Mouse (Mus musculus) hindbrain, embryonic 12.5 days (tissue): ENCODE data around the gene Cdc42. TPM values are rescaled to one million over a fixed set of nuclear protein-coding genes. Genes with fewer than 3 reads are reported as not detected.

Experiments
- ATAC-seq: fragments of 200-750 bp; cut with Nextera tagmentation; 2 replicates; pipeline ENCODE4 v1.8.0; 2017; ENCODE audit warnings: moderate TSS enrichment; ENCODE audit not compliant: low FRiP score
- H3K27ac ChIP-seq: fragments of 300-500 bp; sonication (generic); 2 replicates; pipeline ENCODE4 v1.5.1; 2016; ENCODE audit warnings: mild to moderate bottlenecking
- H3K27me3 ChIP-seq: fragments of 300-500 bp; sonication (generic); 2 replicates; pipeline ENCODE4 v1.6.1; 2016; ENCODE audit warnings: mild to moderate bottlenecking
- H3K36me3 ChIP-seq: fragments of 300-500 bp; sonication (generic); 2 replicates; pipeline ENCODE4 v1.6.1; 2016; ENCODE audit warnings: mild to moderate bottlenecking
- H3K4me1 ChIP-seq: fragments of 300-500 bp; sonication (generic); 2 replicates; pipeline ENCODE4 v1.6.1; 2016
- H3K4me2 ChIP-seq: fragments of 300-500 bp; sonication (generic); replicated peaks from 2 replicates; pipeline ENCODE4 v1.6.1; 2016; ENCODE audit warnings: mild to moderate bottlenecking
- H3K4me3 ChIP-seq: fragments of 300-500 bp; sonication (generic); 2 replicates; pipeline ENCODE4 v1.5.1; 2016; ENCODE audit warnings: mild to moderate bottlenecking
- H3K9ac ChIP-seq: fragments of 300-500 bp; sonication (generic); 2 replicates; pipeline ENCODE4 v1.6.1; 2016; ENCODE audit warnings: mild to moderate bottlenecking, moderate library complexity
- H3K9me3 ChIP-seq: fragments of 300-500 bp; sonication (generic); replicated peaks from 2 replicates; pipeline ENCODE4 v1.6.1; 2016; ENCODE audit warnings: mild to moderate bottlenecking
- WGBS: fragments of 180-500 bp; shearing (Covaris S2); methylation state at CpG from one replicate; pipeline ENCODE4 v1.1.7; 2016; 5-methylcytosine and 5-hydroxymethylcytosine counted together
- polyA plus RNA-seq: library from polyadenylated mRNA; unstranded; fragments of >200 nt; fragmentation: Nextera tagmentation; extraction: Ambion mirVana; gene quantifications from 2 replicates; pipeline ENCODE4 v1.2.1, GENCODE M21; 2016

Cdc42 gene
- polyA plus RNA-seq, 1 experiment from 2014 or later, result 666 TPM

- H3K27ac ChIP-seq, result 0 out of 2 replicates have a peak overlapping the region, but pooled peaks have one; percentile 6
- no peaks in the 10 kb centered on the region for H3K27me3 ChIP-seq
- ATAC-seq, result no peak
- no peak overlapping the region for H3K4me2 ChIP-seq
- no peak overlapping the region for H3K9ac ChIP-seq
- H3K4me1 ChIP-seq, result peaks cover 21% of the 10 kb centered on the region
- no peaks in the 10 kb centered on the region for H3K9me3 ChIP-seq
- no peaks in the 10 kb centered on the region for H3K36me3 ChIP-seq
- H3K4me3 ChIP-seq, result no peak overlapping the region
- WGBS, result 58% methylated on average over 13 of the region's 13 CpGs
Observed at GRCm38 (mm10) chr4:137305831-137306576, 51.5 kb downstream of the Cdc42 start.

GRCm38 (mm10) chr4:137305066-137305465 lies 52.5 kb downstream of the Cdc42 start:
- Histone ChIP-seq H3K27me3 (no peaks in the 10 kb centered on the region), H3K4me3 (no peak overlapping the region), H3K9ac (no peak overlapping the region), H3K9me3 (no peaks in the 10 kb centered on the region), H3K4me2 (no peak overlapping the region), H3K27ac (no peak overlapping the region), H3K36me3 (no peaks in the 10 kb centered on the region), H3K4me1 (peaks cover 21% of the 10 kb centered on the region)
- no peak for ATAC-seq
- WGBS, result 89% methylated on average over 7 of the region's 7 CpGs

DNA sequence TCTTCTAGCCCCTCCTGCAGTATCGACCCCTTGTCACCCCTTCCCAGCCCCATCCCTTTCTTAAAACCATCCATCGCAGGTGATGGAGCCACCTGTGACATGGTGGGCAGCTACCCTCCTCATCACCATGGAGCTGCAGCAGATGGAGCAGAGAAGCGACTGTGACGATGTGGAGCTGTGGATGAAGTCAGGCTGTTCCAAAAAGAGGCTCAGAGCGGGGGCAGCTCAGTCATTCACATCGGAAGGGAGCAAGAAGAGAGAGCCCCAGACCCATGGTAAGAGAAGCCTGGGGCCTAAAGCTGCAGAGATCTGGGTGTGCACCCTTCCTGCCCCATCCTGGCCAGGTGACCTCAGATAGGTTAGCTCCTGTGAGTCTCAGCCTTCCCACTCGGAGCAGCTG lies 53.4 kb downstream of the Cdc42 start:
- Histone ChIP-seq H3K36me3 (no peaks in the 10 kb centered on the region), H3K9me3 (no peaks in the 10 kb centered on the region), H3K27ac (no peak overlapping the region), H3K9ac (no peak overlapping the region), H3K4me1 (peaks cover 21% of the 10 kb centered on the region), H3K27me3 (no peaks in the 10 kb centered on the region), H3K4me2 (no peak overlapping the region), H3K4me3 (no peak overlapping the region)
- ATAC-seq, result no peak
- 91% methylated on average over 7 of the region's 7 CpGs for WGBS

DNA sequence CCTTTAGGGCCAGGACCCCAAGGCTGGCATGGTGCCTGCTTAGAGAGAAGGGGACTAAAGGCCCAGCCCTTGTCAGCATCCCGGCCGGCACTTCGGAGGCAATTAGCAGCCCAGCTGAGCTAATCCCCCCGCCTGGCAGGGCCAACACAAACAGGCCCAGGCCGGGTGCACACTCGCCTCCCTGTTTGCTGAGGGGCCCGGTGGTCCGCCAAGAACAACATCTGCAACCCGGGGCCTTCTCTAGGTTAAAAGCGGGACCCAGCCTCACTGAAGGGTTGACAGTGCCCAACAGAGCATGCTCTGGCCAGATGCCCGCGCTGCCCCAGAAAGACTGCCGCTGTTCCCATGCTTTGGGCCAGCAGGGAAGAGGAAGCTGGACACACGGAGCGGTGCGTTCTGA lies 55.9 kb downstream of the Cdc42 start:
- no peak for ATAC-seq
- Histone ChIP-seq H3K36me3 (no peaks in the 10 kb centered on the region), H3K4me2 (no peak overlapping the region), H3K27ac (0 out of 2 replicates have a peak overlapping the region, but pooled peaks have one; percentile 7), H3K4me1 (peaks cover 10% of the 10 kb centered on the region), H3K9me3 (no peaks in the 10 kb centered on the region), H3K9ac (no peak overlapping the region), H3K27me3 (no peaks in the 10 kb centered on the region), H3K4me3 (no peak overlapping the region)
- 60% methylated on average over 16 of the region's 16 CpGs for whole genome bisulfite sequencing

DNA sequence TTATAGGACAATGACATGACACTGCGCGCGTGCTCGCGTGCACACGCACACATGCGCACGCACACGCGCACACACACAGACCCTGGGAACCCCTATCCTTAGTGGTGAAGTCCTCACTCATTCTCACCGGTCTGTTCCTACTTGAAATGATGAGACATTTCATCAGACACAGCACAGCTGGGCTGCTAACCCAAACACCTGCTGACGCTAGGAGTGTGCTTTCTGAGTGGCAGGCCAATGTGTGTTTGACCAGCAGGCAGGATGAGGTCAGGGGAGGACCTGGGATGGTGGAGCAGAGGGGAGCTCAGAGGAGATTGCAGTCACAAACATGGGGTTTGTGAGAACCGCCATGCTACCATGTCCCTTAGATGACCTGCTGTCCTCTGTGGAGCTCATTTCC lies 57.3 kb downstream of the Cdc42 start:
- no peak overlapping the region for H3K9ac ChIP-seq
- no peak overlapping the region for H3K27ac ChIP-seq
- ATAC-seq, result no peak
- H3K4me1 ChIP-seq, result no peaks in the 10 kb centered on the region
- H3K27me3 ChIP-seq, result no peaks in the 10 kb centered on the region
- H3K36me3 ChIP-seq, result no peaks in the 10 kb centered on the region
- H3K9me3 ChIP-seq, result no peaks in the 10 kb centered on the region
- WGBS, result 95% methylated on average over 13 of the region's 13 CpGs
- no peak overlapping the region for H3K4me3 ChIP-seq
- no peak overlapping the region for H3K4me2 ChIP-seq

DNA sequence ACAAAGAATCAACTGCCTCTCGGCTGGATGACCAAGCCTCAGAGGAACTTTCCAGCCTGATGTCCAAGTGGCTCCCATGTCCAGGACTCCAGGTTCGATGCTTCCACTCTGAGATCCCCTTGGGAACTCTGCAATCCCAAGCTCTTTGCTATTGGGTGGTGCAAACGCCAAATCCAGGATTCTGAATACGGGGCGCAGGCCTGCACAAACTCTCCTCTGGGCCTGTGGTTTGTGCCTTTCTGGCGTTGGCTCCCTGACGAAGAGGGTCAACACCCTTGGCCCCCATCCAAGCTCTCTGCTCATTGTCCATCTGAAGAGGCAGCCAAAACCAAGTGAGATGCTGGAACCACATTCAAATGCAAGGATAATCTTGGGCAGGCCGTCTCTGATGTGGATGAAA lies 59.1 kb downstream of the Cdc42 start:
- Histone ChIP-seq H3K9me3 (no peaks in the 10 kb centered on the region), H3K9ac (no peak overlapping the region), H3K27ac (no peak overlapping the region), H3K4me2 (no peak overlapping the region), H3K27me3 (no peaks in the 10 kb centered on the region), H3K4me1 (peaks cover 4% of the 10 kb centered on the region; the same call in 1 of the 2 replicates), H3K4me3 (no peak overlapping the region), H3K36me3 (no peaks in the 10 kb centered on the region)
- WGBS, result 90% methylated on average over 8 of the region's 8 CpGs
- ATAC-seq, result no peak

- no peak overlapping the region for H3K4me2 ChIP-seq
- peaks cover 4% of the 10 kb centered on the region; the same call in 1 of the 2 replicates for H3K4me1 ChIP-seq
- no peak overlapping the region for H3K27ac ChIP-seq
- H3K27me3 ChIP-seq, result no peaks in the 10 kb centered on the region
- H3K36me3 ChIP-seq, result no peaks in the 10 kb centered on the region
- no peaks in the 10 kb centered on the region for H3K9me3 ChIP-seq
- WGBS, result 75% methylated on average over 4 of the region's 4 CpGs
- no peak overlapping the region for H3K9ac ChIP-seq
- no peak for ATAC-seq
- H3K4me3 ChIP-seq, result no peak overlapping the region
Observed at GRCm38 (mm10) chr4:137297611-137298010, 59.9 kb downstream of the Cdc42 start.

GRCm38 (mm10) chr4:137294951-137295350 lies 62.6 kb downstream of the Cdc42 start:
- H3K27me3 ChIP-seq, result no peaks in the 10 kb centered on the region

GRCm38 (mm10) chr4:137294474-137294873 lies 63.0 kb downstream of the Cdc42 start:
- Histone ChIP-seq H3K4me1 (peaks cover 4% of the 10 kb centered on the region; the same call in 1 of the 2 replicates), H3K4me3 (no peak overlapping the region), H3K9ac (no peak overlapping the region), H3K27ac (no peak overlapping the region), H3K9me3 (no peaks in the 10 kb centered on the region), H3K36me3 (no peaks in the 10 kb centered on the region), H3K4me2 (no peak overlapping the region), H3K27me3 (no peaks in the 10 kb centered on the region)
- WGBS, result 69% methylated on average over 5 of the region's 5 CpGs
- ATAC-seq, result no peak

More at GRCm38 (mm10) chr4:137294951-137295350, 62.6 kb downstream of the Cdc42 start:
- H3K4me1 ChIP-seq, result peaks cover 4% of the 10 kb centered on the region; the same call in 1 of the 2 replicates
- no peak overlapping the region for H3K4me2 ChIP-seq
- H3K9ac ChIP-seq, result no peak overlapping the region
- no peak overlapping the region for H3K27ac ChIP-seq
- no peak overlapping the region for H3K4me3 ChIP-seq
- no peaks in the 10 kb centered on the region for H3K36me3 ChIP-seq
- H3K9me3 ChIP-seq, result no peaks in the 10 kb centered on the region
- 85% methylated on average over 8 of the region's 8 CpGs for WGBS
- no peak for ATAC-seq

DNA sequence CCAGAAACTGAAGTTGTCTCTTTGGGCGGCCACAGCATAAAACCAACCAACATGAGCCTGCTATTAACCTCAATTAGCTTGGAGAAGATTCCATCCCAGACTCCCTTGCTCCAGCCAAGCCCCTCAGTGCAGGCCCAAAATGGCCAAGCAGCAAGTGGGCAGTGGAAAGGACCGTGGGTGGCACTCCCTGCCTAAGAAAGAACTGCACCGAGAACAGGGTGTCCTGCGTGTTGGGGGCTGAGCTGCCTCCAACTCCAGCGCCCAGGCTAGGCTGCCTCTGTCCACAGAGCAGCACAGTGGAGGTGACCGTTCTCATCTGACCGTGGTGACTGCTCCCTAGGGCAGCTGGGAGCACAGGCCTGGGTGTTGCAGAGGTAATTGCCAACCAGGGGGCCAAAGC lies 63.5 kb downstream of the Cdc42 start:
- Histone ChIP-seq H3K27me3 (no peaks in the 10 kb centered on the region), H3K4me1 (peaks cover 4% of the 10 kb centered on the region; the same call in 1 of the 2 replicates), H3K9me3 (no peaks in the 10 kb centered on the region), H3K36me3 (no peaks in the 10 kb centered on the region), H3K27ac (no peak overlapping the region), H3K4me2 (no peak overlapping the region), H3K9ac (no peak overlapping the region), H3K4me3 (no peak overlapping the region)
- WGBS, result 77% methylated on average over 7 of the region's 7 CpGs
- ATAC-seq, result no peak

DNA sequence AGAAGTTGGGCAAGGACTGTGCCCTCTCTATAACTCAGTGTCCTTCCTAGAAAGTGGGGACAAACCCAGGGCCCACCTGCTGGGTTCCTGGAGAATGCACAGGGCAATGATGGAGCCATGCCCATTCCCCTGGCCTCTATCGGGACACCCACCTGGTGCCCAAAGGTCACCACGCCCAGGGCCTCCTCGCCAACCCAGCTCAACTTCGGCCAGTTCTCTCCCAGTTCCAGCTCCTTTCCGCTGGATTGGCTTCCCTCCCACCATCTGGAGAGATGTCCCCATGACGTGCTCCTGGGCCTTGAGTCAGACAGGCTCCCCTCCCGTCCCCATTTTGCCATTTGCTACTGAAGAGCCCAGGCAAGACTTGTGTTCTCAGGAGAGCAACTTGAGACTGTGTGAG lies 64.9 kb downstream of the Cdc42 start:
- 81% methylated on average over 7 of the region's 7 CpGs for WGBS
- Histone ChIP-seq H3K4me3 (no peak overlapping the region), H3K27me3 (no peaks in the 10 kb centered on the region), H3K4me1 (peaks cover 4% of the 10 kb centered on the region; the same call in 1 of the 2 replicates), H3K27ac (no peak overlapping the region), H3K9me3 (no peaks in the 10 kb centered on the region), H3K36me3 (no peaks in the 10 kb centered on the region), H3K9ac (no peak overlapping the region), H3K4me2 (no peak overlapping the region)
- no peak for ATAC-seq

DNA sequence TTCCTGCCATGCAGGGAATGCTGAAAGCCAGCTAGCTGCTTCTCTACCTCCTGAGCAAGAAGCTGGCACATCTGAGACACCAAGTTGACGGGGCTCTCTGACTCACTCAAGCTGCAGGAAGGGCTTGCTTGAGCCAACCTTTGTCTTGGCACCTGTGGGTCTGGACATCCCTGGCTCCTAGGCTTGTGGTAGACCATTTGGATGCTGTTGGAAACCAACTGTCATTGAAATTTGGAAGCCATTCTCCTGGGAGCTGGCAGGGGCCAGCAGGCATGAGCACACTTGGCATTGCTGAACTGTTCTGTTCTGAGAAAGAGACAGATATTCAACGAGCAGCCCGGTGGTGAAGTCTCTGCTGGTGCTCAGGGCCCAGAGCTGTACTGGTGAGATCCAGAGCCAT lies 67.3 kb downstream of the Cdc42 start:
- 86% methylated on average over 3 of the region's 3 CpGs for WGBS
- H3K9ac ChIP-seq, result no peak overlapping the region
- H3K4me2 ChIP-seq, result no peak overlapping the region
- peaks cover 7% of the 10 kb centered on the region; the same call in 1 of the 2 replicates for H3K4me1 ChIP-seq
- ATAC-seq, result no peak
- 0 out of 2 replicates have a peak, but pooled peaks cover 4% of the 10 kb centered on the region for H3K27me3 ChIP-seq
- no peak overlapping the region for H3K4me3 ChIP-seq
- no peaks in the 10 kb centered on the region for H3K9me3 ChIP-seq
- H3K36me3 ChIP-seq, result no peaks in the 10 kb centered on the region
- H3K27ac ChIP-seq, result no peak overlapping the region

- Histone ChIP-seq H3K36me3 (no peaks in the 10 kb centered on the region), H3K4me2 (no peak overlapping the region), H3K4me3 (no peak overlapping the region), H3K27me3 (0 out of 2 replicates have a peak, but pooled peaks cover 6% of the 10 kb centered on the region), H3K4me1 (peaks cover 5% of the 10 kb centered on the region; the same call in 1 of the 2 replicates), H3K9ac (no peak overlapping the region), H3K9me3 (no peaks in the 10 kb centered on the region), H3K27ac (no peak overlapping the region)
- WGBS, result 93% methylated on average over 6 of the region's 6 CpGs
- ATAC-seq, result no peak
Observed at GRCm38 (mm10) chr4:137289701-137290100, 67.8 kb downstream of the Cdc42 start.
